Mouse (Mus musculus) gastrocnemius, postnatal 14 days (tissue): ENCODE results near the gene Ano5. TPM values are rescaled to one million over a fixed set of nuclear protein-coding genes. Genes with fewer than 3 reads are reported as not detected.

ENCODE experiments used
- DNase-seq: peaks from one replicate; pipeline ENCODE4 v3.0.0; 2021; ENCODE audit warnings: mixed read lengths
- intact Hi-C: fragments of 180-260 bp; cut with DNase I; formaldehyde crosslinking; loops from one replicate; pipeline ENCODE4 v1.15.1; 2025; ENCODE audit warnings: low total_unique reads
- total RNA-seq, 2 experiments: library from RNA; stranded (reverse); gene quantifications; 2 replicates each; pipeline ENCODE4 v1.2.3; 2021

Ano5 gene
- total RNA-seq, 2 experiments from 2014 or later, result 45.3 to 47.6 TPM

DNA sequence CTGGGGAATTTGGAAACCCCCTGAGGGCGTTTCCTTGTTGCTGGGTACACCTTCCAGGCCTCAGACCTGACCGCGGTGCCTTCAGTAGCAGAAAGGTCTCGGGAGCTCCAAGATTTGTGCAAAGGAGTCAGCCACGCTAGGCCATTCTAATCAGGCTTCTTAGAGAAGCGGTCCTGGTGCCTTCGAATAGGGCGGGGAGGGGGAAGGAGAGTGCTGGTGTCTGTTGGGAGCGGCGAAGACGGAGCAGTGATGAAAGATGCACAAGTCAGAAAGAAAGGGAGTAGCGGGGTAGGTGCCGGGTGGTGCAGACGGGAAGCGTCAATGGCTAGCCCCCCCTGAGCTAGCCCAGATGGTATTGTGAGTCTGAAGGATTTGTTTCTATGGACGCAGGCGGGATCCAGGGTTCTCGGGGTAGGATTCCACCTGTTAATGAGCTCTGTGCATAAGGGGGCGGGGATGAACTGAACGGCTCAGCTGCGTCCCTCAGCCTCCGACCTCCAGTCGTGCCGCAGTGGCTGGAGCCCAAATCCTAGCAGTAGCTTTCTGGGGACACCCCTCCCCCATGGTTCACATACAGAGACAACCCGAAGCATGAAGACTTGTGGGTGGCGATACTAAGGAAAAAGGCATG is 116.3 kb downstream of the Ano5 start:
- intact Hi-C loops, result loop anchor here (10.0 kb wide), 1 partner anchor 198 kb away; no protein-coding TSS in a partner anchor
- DNase-seq, result no peak

GRCm38 (mm10) chr7:51627666-51628065 is 116.8 kb downstream of the Ano5 start:
- intact Hi-C loops, result loop anchor here (10.0 kb wide), 1 partner anchor 197 kb away; no protein-coding TSS in a partner anchor
- no peak for DNase-seq

DNA sequence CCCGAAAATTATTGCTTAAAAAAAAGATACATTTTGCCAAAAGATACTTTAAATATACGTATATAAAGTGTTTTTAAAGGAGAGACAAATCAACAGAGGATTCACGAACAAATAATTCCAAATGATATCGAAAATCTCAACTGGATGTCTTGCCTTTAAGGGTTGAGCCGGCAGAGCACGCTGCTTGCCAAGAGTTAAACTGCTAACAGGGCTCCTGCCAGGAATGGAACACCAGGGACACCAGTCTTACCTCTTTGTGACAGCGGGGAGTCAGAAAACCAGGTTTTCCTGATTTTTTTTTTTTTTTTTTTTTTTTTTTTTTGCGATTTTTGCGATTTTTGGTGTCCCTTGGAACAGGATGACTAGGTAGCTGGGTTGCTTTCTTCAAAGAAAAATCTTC is 117.5 kb downstream of the Ano5 start:
- DNase-seq, result no peak
- intact Hi-C loops, result loop anchor here (10.0 kb wide), 1 partner anchor 196 kb away; no protein-coding TSS in a partner anchor

DNA sequence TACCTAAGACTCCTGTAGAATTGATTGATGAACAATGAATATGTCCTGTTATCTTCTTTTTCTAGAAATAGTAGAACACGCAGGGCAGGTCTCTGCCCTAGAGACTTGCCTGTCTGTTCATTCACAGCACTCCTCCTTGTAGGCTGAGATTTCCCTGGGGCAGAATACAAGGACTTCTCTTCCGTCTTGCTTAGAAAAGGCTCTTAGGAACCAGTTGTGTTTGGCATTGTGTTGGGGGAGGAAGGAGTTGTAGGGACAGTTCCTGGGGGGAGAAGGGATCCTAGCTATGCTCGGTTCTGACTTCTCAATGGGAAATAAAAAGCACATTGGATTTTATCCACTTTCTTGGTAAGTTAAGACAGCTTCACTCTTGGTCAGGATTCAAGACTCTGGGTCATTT is 118.4 kb downstream of the Ano5 start:
- DNase-seq, result no peak
- intact Hi-C loops, result loop anchor here (10.0 kb wide), 1 partner anchor 196 kb away; no protein-coding TSS in a partner anchor

DNA sequence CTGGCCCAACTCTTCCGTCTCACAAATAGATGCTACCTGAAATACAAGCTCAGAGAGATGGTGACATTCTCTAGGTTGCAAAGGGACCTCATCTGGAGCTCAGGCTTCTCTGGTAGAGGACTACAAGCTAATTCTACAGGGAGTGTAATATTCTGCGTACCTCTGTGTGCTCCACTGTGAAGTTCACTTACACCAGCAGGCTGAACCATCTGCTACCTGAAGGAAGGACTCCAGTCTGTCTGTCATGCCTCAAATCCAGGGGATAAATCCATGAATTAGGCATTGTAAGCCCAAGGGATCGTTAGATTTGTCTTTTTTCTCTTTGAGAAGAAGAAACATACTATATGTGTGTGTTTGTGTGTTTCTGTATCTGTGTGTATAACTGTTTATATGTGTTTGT is 120.3 kb downstream of the Ano5 start:
- no peak for DNase-seq
- intact Hi-C loops, result no loop called here

- DNase-seq, result no peak
- intact Hi-C loops, result no loop called here
Measured at GRCm38 (mm10) chr7:51632543-51633229, 121.9 kb downstream of the Ano5 start.

DNA sequence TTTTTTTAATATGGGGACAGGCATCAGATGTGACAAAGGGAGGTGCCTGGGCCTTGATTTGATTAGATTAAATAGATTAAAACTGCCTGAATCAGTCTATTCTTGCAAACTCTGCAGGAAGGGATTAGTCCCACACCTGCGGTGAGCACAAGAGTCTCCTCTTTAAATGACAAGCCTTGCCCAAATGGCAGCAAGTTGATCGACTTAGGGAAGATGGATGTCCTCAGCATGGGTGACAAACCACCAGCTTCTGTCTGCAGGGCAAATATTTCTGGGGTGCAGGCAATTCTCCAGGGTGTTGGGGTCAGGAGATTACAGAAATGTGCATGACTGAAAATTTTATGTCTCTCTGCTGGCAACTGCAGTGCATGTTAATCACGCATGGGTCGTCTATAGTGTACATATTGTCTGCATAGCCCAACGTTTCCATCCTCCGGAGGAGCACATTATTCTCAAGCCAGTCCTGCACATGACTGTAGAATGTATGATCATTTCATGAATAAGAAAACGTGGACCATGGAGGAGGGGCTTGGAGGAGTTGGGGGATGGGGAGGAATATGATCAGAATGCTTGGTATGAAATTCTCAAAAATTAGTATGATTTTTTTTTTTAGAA is 122.5 kb downstream of the Ano5 start:
- no peak for DNase-seq
- intact Hi-C loops, result no loop called here

Other genes starting within 250 kb of the Ano5 start
- gene Slc17a6, start 111.0 kb downstream of the Ano5 start, total RNA-seq, result not detected